Mouse (Mus musculus) liver, adult (tissue): ENCODE data around the gene Wdr31.

Experiments
- GATA4 ChIP-seq: IDR thresholded peaks from 2 replicates; pipeline ENCODE4 v1.6.1; 2014; ENCODE audit warnings: mild to moderate bottlenecking, low read length; ENCODE audit not compliant: insufficient replicate concordance

Wdr31 gene

GRCm38 (mm10) chr4:62470598-62471051, at the start of gene Wdr31:
Wdr31 (minus strand) TSS chr4:62470896.
- TF ChIP-seq GATA4 = no peak; the same call in 1 of the 2 replicates

GRCm38 (mm10) chr4:62519849-62520233, 49.1 kb upstream of the Wdr31 start, which contains the start of gene Alad:
Alad (minus strand) TSS chr4:62519918.
- peak; percentile 47; the same call in 1 of the 2 replicates for TF ChIP-seq GATA4

GRCm38 (mm10) chr4:62519122-62519848, 48.6 kb upstream of the Wdr31 start:
- no peak for TF ChIP-seq GATA4

GRCm38 (mm10) chr4:62518416-62519121, 47.9 kb upstream of the Wdr31 start:
- no peak for TF ChIP-seq GATA4

- TF ChIP-seq GATA4 = no peak
Measured at GRCm38 (mm10) chr4:62517538-62518415, 47.1 kb upstream of the Wdr31 start.

GRCm38 (mm10) chr4:62517046-62517445, 46.4 kb upstream of the Wdr31 start:
- no peak; the same call in 1 of the 2 replicates for TF ChIP-seq GATA4

- TF ChIP-seq GATA4 = no peak
Measured at GRCm38 (mm10) chr4:62516579-62516978, 45.9 kb upstream of the Wdr31 start.

- peak; percentile 69; the same call in 1 of the 2 replicates for TF ChIP-seq GATA4
Measured at GRCm38 (mm10) chr4:62516079-62516478, 45.4 kb upstream of the Wdr31 start.

GRCm38 (mm10) chr4:62515490-62515889, 44.8 kb upstream of the Wdr31 start:
- TF ChIP-seq GATA4 = peak; percentile 54; the same call in 1 of the 2 replicates

GRCm38 (mm10) chr4:62514995-62515394, 44.3 kb upstream of the Wdr31 start:
- TF ChIP-seq GATA4 = no peak

GRCm38 (mm10) chr4:62513998-62514506, 43.4 kb upstream of the Wdr31 start:
- no peak for TF ChIP-seq GATA4

GRCm38 (mm10) chr4:62509946-62510345, 39.2 kb upstream of the Wdr31 start:
- no peak for TF ChIP-seq GATA4

GRCm38 (mm10) chr4:62508839-62509238, 38.1 kb upstream of the Wdr31 start:
- TF ChIP-seq GATA4 = no peak

- TF ChIP-seq GATA4 = no peak
Measured at GRCm38 (mm10) chr4:62506798-62507197, 36.1 kb upstream of the Wdr31 start.

GRCm38 (mm10) chr4:62505991-62506390, 35.3 kb upstream of the Wdr31 start:
- no peak for TF ChIP-seq GATA4

GRCm38 (mm10) chr4:62503374-62503970, 32.8 kb upstream of the Wdr31 start, which contains the start of gene Hdhd3:
Hdhd3 (minus strand) TSS chr4:62503467.
- TF ChIP-seq GATA4 = no peak
